Mouse (Mus musculus) cerebellum, adult 9-11 months (tissue): ENCODE data around the gene 5730480H06Rik.

Source experiments
- DNase-seq: peaks from one replicate; pipeline ENCODE4 v3.0.0; 2022

5730480H06Rik gene

DNA sequence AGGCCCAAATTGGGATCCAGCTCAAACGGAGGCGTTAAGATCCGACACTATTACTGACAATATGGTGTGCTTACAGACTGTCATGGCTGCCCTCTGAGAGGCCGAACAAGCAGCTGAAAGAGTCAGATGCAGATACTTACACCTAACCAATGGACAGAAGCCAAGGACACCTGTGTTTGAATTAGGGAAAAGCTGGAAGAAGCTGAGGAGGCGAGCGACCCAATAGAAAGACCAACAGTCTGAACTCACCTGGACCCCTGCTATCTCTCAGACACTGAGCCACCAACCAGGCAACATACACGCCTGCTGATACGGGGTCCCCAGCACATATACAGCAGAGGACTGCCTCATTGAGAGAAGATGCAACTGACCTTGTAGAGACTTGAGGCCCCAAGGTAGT lies at the start of gene 5730480H06Rik:
5730480H06Rik (plus strand) TSS at position 301 of the 400 bp plus-strand sequence.
- DNase-seq = no peak

DNA sequence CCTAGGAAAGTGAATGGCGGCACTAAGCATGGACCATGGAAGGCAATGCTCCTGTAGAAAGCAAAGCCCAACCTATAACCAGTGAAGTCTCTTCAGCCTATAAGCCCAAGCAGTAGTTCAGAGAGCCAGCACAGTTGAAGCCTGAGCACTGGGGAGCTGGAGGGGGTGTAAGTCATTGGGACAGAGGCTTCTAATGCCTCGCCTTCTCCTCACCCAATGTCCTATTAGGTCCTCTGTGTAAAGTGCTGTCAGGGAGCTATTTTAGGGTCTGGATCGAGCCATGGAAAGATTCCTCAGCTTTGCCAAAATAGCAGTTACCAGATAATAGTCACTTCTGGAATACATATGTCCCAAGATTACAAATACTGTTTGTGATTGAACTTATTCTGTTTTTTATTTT lies 26.6 kb upstream of the 5730480H06Rik start:
- DNase-seq = no peak

DNA sequence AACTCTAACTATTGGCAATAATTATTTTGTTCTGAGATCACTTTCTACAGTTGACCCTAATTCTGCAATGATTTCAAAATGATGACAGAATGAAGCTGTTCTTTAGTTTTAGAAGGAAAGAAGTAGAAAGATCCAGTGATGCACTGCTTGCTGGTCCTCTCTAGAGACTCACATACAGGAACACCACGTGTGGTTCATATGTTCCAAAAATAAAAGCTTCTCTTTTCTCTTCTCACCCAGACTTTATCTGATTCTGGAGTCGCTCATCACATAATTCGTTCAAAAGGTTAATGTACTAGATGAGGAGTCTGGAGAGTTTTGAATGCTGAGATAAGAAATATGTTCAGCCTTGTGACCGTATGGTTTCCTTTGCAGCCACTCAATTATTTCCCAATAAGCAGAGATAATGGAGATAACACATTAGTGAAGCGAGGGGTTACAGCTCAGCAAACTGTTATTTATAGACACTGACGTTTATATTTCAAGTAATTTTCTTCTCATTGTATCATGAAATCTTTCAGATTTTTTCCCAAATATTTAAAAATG lies 12.6 kb upstream of the 5730480H06Rik start:
- no peak for DNase-seq

DNA sequence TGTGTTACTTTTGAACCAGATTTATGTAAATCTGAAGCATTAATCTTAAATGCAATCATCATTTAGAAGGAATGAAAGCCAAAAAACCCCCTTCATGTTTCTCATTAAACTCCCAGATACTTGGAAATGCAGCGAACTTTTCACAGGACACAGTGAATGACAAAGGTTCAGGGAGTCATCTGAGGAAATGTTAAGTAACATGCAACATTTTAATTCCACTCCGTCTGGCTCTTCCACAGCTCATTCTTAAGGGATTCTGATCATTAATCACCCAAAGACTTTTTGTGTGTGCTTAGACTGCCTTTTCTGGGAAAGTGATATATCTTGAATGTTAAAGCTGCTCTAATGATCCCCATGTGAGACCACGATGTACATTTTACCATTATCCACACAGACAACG lies 7.2 kb upstream of the 5730480H06Rik start:
- DNase-seq = no peak

DNA sequence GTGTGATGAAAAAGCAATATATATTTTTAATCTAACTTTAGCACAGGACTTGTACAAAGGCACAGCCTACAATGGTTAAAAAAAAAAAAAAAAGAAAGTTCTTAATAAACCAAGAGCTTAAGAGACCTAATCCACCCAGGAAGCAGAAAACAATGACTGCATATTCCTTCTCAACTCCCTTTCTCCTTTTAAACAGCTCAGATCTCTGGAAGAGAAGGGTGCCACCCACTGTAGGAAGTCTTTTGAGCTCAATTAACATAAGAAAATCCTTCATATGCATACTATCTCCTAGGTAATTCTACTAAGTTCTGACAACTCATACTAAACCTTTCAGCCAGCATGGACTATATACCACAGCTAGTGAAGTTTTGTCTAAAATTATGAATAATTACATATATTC lies 1.5 kb upstream of the 5730480H06Rik start:
- no peak for DNase-seq

DNA sequence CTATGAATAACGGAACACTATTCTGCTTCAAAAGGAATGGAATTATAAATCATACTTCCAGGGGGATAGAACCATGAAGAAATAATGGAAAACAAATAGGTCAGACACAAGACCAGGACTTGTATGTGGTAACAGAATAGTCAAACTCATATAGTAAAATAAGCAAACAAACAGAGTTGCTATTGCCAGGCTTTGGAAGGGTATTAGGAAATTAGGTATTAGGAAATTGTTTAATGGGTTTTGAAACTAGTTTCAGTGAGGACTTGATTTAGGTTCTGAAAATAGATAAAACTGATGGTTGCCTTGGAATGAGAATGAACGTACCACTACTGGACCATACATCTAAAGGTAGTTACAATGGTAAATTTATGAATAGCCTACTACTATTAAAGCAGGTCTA lies 2.0 kb downstream of the 5730480H06Rik start:
- DNase-seq = no peak

DNA sequence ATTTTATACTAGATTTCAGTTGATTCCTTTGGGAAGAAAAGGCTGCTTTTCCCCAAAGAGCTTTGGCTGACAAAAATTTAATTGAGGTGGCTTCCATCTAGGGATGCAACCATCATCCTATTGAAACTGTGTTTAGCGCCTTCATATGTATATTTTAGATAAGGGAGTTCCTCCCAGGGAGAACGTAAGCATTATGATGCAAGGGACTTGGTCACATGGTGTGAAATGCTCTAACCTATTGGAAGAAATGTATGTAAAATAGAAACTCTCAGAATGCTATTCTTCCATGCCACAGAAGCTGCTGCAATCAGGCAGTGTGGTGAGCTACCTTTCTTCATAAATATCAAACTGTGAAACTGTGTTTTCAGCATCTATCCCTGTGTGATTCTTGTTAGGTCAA lies 3.1 kb downstream of the 5730480H06Rik start:
- no peak for DNase-seq

DNA sequence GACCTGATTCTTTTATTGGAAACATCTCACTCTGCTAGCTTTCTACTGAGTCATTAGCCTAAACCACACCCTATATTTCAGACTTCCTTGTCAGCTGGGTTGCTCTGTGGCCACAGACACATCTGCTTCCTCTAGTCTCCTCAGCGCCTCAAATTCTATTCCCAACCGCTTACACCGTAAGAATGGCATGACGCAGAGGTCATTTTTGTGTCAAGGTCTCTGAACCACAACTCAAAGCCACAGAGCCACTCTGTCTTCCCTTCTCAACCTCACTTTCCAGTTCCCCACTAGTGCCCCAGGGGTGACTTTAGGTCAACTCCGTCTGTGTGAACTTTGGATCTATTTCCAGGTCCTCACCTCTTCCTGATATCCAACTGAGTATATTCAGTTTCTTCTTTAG lies 3.7 kb downstream of the 5730480H06Rik start:
- DNase-seq = no peak

DNA sequence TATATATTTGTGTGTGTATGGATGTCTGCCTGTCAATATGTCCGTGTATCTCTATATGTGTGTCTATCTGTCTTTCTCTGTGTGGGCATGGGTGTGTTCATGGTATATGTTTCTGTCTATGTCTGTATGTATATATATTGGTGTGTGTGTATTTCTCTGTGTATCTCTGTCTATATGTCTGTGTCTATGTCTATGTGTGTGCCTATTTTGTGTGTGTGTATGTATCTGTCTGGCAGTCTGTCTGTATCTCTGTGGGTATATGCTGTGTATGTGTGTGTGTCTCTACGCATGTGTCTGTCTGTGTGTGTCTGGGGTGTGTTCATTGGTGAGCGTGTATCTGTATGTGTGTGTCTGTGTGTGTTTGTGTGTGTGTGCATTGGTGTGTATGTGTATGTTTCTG lies 5.7 kb downstream of the 5730480H06Rik start:
- no peak for DNase-seq

DNA sequence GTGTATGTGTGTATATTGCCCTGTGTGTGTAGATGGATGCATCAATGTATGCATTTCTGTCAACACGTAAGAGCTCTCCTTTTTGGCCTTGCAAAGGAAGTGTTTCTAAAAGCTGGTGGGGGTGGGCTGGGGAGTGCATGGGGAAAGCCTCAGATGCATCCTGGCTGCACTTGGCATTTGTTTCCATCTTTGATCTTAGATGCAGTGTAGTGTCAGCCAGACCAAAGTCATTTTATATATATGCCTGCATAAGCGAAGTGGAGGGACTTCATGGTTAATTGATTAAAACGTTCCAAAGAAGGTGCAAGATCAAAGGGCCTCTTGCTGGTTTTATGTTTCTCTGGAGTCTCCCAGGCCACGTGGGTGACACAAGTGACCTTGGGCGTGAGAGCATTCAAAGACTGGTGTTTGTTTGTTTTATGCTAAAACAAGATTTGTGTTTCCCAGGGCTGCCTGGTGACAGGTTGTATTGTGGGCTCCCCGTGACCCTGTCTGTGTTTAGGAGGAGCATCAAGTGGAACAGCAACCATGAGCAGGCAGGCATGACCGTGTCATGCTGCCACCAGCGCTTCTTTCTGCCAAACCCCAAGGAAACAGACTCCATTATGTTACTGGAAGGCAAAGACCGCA lies 6.2 kb downstream of the 5730480H06Rik start:
- DNase-seq = no peak

DNA sequence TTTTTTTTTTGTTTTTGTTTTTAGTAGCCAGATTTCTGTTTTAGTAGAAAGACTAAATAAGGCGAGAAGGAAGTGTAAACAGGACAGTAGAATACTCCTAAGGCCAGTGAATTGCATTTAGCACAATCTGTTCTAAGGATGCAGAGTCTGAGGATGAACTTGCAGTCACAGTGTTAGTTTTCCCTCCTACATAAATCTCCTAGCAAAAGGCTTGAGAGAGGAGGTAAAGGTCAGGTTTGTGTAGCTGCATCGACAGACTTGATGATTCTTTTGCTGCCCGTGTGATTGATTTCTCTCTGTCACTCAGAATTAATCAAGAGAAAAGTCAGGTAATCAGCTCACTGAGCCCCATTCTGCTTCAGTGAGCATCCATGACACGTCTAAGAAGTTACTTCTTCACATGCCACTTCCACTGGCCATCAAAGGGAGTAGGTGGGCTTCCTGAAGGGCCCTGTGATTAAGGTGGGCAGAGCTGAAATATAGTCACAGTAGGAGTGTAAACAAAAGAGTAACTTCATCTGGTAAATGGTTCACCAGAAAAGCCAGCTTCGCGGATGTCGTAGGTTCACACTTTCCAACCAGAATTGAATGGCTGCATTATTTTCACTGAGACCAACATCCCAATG lies 13.2 kb downstream of the 5730480H06Rik start:
- DNase-seq = no peak

DNA sequence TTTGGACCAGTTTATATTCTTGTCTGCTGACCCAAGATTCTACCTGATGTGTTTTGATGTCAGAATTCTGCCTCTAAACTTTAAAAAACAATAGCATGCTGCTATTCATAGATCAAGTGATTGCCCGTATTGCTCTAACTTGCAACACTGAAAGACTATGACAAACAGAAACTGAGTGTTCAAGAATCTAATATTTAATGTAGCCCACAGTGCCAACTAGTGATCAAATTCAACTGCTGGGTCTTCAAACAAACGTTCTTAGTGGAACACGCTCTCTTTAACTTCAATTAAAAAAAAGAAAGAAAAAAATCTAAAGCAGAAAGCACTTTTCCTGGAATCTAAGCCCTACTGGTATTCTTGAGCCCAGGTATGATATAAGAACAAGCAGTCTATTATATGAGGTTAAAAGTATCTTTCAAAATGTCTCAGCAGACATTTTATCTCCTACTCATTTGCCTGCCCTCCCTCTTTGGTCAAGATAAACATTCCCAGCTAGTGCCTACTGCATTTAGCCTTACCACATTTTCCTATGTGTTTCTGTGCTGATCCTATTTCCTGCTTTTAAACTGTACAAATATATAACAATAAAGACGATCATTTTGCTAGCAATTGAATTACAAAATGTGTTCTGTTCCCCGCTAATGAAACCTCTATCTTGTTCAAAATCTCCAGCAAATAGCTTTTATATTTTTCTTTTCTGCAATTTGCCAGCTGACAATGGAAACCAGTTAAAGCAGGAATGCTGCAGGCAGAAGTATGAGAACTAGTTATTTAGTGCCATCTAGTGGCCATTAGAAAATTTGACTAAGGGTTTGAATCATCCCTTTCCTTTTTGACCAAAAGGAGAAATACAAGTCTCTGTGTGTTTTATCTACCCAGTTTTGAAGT lies 17.6 kb downstream of the 5730480H06Rik start:
- no peak for DNase-seq

DNA sequence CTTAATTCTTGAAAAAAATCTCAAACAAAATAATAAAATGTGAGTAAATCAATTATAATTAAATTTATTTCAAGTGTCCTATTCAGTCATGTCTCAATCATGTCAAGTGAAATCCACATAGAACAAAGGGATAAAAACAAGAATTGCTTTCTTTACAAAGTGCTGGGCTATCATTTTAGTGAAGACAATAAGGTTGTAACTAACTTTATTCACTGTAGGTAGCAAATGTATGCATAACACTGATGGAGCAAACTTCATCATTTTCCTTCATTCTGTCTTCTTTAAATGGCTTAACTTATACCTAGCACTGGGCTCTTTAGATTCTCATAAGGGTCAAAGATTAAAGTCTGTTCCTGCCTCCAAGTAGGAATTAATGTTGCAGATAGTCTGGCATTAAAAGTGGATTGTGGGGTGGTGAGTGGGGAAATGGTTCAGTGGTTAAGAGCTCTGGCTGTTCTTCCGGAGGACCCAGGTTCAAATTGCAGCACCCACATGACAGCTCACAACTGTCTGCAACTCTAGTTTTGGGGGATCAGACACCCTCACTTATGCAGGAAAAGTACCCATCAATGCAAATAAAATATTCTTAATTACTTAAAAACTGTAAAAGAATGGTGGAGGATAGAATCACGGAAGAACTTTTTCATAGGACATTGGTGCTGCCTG lies 18.4 kb downstream of the 5730480H06Rik start:
- DNase-seq = no peak

DNA sequence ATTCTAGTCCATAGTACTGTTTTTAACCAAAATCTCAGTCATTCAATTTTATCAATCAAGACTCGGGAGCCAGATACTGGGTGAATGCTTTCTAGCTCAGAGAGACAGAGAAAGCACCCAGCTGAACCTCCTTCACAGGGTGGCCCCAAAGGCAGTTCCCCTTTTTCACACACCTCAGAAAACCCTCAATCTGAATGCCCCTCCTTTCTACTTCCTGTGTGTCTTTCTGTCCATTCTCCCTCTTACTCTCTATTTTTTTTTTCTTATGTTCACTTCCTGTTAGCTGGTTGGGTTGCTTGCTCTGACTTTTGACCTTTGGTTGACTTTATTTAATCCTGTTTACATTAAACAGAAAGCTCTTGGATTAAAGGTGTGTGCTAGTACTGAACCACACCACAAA lies 21.6 kb downstream of the 5730480H06Rik start:
- DNase-seq = no peak

DNA sequence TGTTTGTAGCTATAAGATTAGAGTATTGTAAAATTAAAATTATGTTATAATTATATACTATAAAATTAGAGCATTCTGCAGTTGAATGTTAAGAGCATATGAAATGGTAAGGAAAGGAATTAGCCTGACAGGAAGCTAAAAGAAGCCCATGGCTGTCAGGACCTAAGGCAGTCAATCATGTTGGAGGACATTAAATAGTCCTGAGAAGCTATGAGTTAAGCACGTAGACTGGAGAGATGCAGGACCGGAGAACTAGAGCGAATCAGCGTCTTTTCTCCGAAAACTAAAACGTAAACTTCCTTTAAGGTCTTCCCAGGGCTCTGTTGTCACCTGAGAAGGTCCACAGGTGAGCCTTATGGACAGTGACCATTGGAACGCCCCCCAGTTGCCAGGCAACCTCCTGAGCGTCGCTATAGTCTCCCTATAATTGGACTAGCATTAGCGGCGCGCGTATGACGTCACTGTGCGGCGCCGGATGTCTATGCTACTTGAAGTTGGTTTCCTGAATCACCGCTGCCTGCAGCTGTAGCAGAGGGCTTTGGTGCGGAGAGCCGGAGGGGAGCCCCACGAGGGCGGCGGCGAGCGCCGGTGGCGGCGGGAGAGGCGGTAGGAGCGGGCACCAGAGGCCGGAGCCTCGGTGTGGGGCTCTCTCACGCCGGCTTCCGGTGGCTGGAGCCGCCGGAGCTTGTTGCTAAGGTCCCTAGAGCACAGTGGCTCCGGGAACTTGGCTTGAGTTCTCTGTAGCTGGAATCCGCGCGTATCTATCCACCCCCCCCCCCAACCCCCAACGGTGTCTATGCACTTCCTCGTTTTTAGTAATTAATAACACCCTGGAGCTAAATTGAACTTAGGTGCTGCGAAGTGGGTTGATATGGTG lies 44.4 kb downstream of the 5730480H06Rik start:
- DNase-seq = peak; percentile 93

DNA sequence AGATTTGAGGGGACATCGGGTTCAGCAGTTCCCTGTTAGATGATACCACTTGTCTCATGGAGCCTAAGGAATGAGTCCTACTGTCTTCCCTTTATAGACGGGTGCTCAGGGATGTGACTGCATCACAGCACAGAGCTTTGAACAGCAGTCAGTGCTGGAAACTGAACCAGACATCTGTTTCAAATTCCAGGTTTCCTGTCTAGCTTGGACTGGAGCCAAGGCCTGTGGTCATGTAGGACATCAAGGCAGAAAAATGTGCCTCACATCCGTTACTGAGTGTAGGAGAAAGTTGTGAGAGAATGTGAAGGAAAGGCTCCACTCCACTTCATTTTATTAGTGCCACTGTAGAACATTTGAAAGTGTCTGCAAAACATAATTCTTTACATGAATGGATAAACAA lies 74.7 kb downstream of the 5730480H06Rik start:
- no peak for DNase-seq

DNA sequence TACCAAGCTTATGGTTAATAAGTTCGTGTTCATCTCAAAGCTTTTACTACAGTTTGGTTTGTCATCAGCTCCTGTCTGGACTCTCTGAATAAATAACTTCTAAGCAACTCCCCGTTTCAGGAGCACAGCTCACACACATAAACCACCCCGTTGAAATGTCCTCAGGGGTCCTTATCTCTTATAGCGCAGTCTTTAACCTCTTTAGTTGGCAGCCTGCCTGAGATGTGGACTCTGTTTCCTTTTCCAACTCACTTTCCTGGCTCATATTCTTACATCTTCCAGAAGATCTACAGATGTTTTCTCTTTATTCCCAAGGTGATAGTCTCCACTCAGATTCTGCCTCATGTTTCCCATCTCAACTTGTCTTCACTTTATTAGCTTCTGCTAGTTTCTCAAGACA lies 80.5 kb downstream of the 5730480H06Rik start:
- DNase-seq = no peak

DNA sequence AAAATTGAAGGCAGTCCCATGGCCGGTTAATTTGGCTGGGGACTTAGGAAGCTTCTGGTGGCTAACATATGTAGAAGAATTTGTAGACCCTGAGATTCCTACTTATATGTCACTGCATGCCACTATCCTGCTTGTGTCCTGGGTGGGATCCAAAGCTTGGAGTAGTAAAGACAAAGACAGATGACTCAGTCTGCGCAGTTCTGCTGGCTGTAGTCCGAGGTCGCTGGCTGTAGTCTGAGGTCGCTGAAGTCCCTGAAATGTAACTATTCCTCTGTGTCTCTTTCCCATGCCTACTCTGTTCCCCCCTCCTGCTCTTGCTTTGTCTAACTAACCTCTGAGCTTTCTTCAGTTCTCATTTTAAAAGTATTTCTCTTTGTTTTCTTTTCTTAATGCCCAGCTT lies 82.6 kb downstream of the 5730480H06Rik start:
- no peak for DNase-seq

DNA sequence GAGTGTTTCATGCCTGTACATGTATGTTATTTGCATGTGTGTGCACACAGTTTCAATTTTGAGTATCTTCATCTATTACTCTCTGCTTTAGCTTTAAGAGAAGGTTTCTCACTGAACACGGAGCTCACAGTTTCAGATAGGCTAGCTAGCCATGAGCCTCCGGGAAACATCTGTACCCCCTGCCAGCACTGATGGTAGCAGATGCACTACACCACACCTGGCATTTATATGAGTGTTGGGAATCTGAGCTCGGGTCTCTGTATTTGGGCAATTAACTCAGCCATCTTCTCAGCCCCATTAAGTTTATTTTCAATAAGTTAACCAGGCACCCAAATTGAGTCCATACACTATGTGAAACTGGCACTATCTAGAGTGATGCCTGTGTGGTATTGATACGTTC lies 83.7 kb downstream of the 5730480H06Rik start:
- DNase-seq = no peak

DNA sequence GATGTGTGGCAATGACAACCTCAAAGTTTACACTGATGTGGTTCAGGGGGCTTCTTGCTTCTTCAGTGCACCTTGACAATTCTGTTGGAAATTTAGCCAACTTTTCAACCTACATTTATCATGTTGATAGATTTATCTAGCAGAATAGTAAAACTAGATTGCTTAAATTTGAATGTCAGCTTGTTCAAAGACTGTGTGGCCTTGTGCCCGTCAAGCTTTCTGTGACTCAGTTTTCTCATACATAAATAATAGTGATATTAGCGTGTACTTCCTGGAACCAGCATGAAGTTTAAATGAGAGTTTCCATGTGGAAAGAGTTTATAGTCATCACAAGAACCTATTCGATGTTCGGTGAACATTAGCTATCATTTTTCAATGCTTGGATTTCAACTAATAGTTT lies 84.5 kb downstream of the 5730480H06Rik start:
- no peak for DNase-seq

DNA sequence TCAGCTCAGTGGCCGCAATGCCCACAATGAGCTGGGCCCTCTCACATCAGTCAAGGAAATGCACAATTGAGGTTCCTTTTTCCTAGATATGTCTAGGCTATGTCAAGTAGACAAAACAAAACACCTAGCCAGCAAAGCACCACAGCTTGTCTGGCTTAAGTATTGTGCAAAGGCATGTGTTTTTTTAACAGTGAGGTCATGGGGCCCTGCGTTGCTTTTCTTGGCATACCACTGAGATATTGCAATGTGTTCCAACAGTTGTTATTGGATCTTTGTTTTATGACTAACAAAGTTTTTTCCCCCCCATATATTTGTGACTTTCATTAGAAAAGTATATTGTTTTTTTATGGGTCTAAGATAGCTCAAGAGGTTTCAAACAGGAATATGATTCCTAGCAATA lies 92.0 kb downstream of the 5730480H06Rik start:
- no peak for DNase-seq

DNA sequence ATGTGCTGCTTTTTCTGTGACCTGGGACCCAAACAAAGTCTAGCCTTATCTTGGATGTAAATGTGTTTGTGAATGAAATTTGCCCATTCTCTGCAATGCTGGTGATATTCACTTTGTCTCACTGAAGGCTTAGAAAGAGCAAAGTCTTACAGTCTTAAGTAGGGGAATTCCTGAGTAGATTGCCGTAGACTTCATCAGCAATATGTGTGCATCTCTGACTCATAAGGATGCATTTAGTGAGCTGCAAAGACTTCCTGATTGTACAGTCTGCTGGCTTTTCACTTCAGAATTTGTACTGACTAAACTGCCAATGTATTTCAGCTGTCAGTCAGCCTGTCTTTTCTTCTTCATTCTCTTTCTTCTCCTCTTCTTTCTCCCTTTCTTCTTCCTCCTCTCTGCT lies 94.2 kb downstream of the 5730480H06Rik start:
- DNase-seq = no peak
